Mouse (Mus musculus) small intestine, adult 2 months (tissue): ENCODE results near the gene Bckdhb.

ENCODE experiments used
- CTCF ChIP-seq: fragments of 200-500 bp; IDR thresholded peaks from 2 replicates; pipeline ENCODE4 v1.5.1; 2012; ENCODE audit warnings: low read depth, mild to moderate bottlenecking, control low read depth, inconsistent platforms, low read length, moderate library complexity, mixed read lengths; ENCODE audit not compliant: insufficient replicate concordance, insufficient read length; ENCODE audit errors: extremely low read depth
- POLR2A ChIP-seq: fragments of 200-500 bp; IDR thresholded peaks from 2 replicates; pipeline ENCODE4 v1.6.1; 2012; ENCODE audit warnings: low read depth, mild to moderate bottlenecking, control low read depth, inconsistent platforms, low read length, moderate library complexity

DNA sequence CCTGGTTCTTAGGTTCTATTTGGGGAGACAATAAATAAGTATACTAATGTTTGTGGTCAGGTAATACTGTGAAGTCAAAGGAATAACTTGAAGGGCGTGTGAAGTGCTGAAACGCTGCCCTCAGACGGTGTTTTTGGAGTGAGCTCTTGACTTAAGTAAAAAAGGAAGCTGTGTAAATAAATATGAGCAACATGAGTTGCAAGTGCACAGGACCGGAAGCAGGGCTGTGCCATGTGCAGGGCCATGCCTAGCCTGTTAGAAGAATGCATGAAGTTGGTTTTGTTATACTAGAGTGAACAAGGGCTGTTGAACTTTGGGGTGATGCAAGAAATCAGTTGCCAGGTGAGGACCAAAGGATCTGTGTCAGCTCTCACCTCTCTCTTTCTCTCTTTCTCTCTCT is 114.0 kb downstream of the Bckdhb start:
- TF ChIP-seq CTCF (no peak), POLR2A (no peak)
